Mouse (Mus musculus) ES-E14 (cell line): Measurements from ENCODE around the gene Stim2. TPM values are rescaled to one million over a fixed set of nuclear protein-coding genes. Genes with fewer than 3 reads are reported as not detected.

ENCODE experiments used
- DNase-seq: peaks from one replicate; pipeline ENCODE4 v3.0.0-alpha.2; 2013; ENCODE audit warnings: low read depth, low spot score
- H3K27ac ChIP-seq: 2 replicates; pipeline ENCODE4 v1.5.1; 2012; ENCODE audit warnings: low read depth, mild to moderate bottlenecking, low read length, moderate library complexity, mixed read lengths; ENCODE audit not compliant: poor library complexity, insufficient read depth, severe bottlenecking
- H3K36me3 ChIP-seq: 2 replicates; pipeline ENCODE4 v1.6.1; 2012; ENCODE audit warnings: mild to moderate bottlenecking, low read length, moderate library complexity, mixed read lengths; ENCODE audit not compliant: control insufficient read depth, poor library complexity, insufficient read depth, severe bottlenecking
- H3K4me1 ChIP-seq, 2 experiments: fragments of 150-350 bp in 1 of 2; sonication (generic) in 1 of 2; 2 replicates each; pipeline ENCODE4 v1.6.1; 2012; ENCODE audit warnings: low read length in 2 of 2, mild to moderate bottlenecking in 1 of 2, mixed read lengths in 1 of 2; ENCODE audit not compliant: control insufficient read depth in 2 of 2, insufficient read depth in 2 of 2, poor library complexity in 1 of 2
- H3K4me3 ChIP-seq, 2 experiments: fragments of 150-350 bp in 1 of 2; sonication (generic) in 1 of 2; 2 replicates each; pipeline ENCODE4 v1.5.1; 2012; ENCODE audit warnings: low read length in 2 of 2, low read depth in 1 of 2, mild to moderate bottlenecking in 1 of 2, mixed read lengths in 1 of 2; ENCODE audit not compliant: insufficient read depth in 1 of 2, poor library complexity in 1 of 2, severe bottlenecking in 1 of 2
- H3K9ac ChIP-seq: 2 replicates; pipeline ENCODE4 v1.6.1; 2012; ENCODE audit warnings: low read depth, mild to moderate bottlenecking, low read length, mixed read lengths; ENCODE audit not compliant: poor library complexity, insufficient read depth, severe bottlenecking
- H3K9me3 ChIP-seq: fragments of 150-350 bp; sonication (generic); 2 replicates; pipeline ENCODE4 v1.6.1; 2012; ENCODE audit warnings: low read depth, mild to moderate bottlenecking, low read length; ENCODE audit not compliant: control insufficient read depth, insufficient read depth
- CHD2 ChIP-seq: IDR thresholded peaks from 2 replicates; pipeline ENCODE4 v1.6.1; 2014; ENCODE audit warnings: mild to moderate bottlenecking, low read depth, low read length, inconsistent platforms
- HCFC1 ChIP-seq: IDR thresholded peaks from 2 replicates; pipeline ENCODE4 v1.6.1; 2012; ENCODE audit warnings: low read length, inconsistent platforms, borderline replicate concordance; ENCODE audit not compliant: insufficient read depth
- MAFK ChIP-seq: IDR thresholded peaks from 2 replicates; pipeline ENCODE4 v1.6.1; 2014; ENCODE audit warnings: mild to moderate bottlenecking, low read depth, low read length, inconsistent platforms; ENCODE audit not compliant: insufficient read depth
- ZC3H11A ChIP-seq: IDR thresholded peaks from 2 replicates; pipeline ENCODE4 v1.6.1; 2012; ENCODE audit warnings: low read depth, mild to moderate bottlenecking, inconsistent platforms, low read length, borderline replicate concordance
- ZNF384 ChIP-seq: IDR thresholded peaks from 2 replicates; pipeline ENCODE4 v1.6.1; 2012; ENCODE audit warnings: low read depth, low read length, inconsistent platforms
- in situ Hi-C, 2 experiments: fragments of 600-800 bp; cut with MboI; formaldehyde crosslinking; loops; one replicate each; pipeline ENCODE4 v1.15.1; 2025; ENCODE audit warnings: low sequenced_read_pairs in 2 of 2, inconsistent platforms in 1 of 2; ENCODE audit not compliant: unreplicated experiment in 2 of 2
- total RNA-seq: library from RNA; depleted of rRNA; stranded (reverse); fragments of 300-350 nt; gene quantifications from 2 replicates; pipeline ENCODE4 v1.2.3, GENCODE M21; 2012

The Stim2 gene
- total RNA-seq, 1 experiment: 22.0 TPM

DNA sequence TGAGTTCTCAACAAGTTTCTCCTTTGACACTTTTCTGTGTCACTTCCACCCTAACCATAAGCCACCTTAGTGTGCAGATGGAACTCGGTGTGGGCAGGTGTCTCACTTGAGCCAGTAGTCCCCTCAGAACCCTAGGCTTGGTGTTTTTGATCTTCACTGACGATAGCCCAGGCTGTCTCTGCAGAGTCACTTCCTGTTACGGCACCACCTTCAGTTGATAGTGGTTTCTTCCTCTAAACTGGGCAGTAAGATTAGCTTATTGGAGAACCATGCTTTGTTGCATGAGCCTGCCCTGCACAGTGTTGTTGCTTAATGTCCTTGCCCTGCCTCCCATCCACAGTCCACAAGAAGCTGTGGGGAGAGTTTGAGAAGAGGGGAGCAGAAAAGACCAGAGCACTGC is 47.2 kb downstream of the Stim2 start:
- no peak overlapping the region for H3K4me3 ChIP-seq
- in situ Hi-C loops: no loop called here
- H3K27ac ChIP-seq: no peak overlapping the region

DNA sequence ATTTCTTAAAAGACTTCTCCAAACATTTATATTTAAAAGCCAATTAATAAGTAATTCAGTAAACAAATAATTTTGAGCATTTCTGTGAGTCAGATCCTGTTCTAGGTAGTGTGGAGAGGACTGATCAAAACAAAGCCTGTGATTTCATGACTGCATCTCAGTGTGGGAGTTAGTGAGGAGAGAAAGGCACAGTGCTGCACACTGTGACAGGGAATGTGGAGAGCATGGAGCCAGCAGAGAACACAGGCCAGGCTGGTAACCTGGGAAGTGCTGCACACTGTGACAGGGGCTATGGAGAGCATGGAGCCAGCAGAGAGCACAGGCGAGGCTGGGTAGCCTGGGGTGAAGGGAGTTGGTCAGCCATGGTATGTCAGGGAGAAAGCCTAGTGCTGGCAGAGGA is 48.1 kb downstream of the Stim2 start:
- TF ChIP-seq HCFC1 (no peak), CHD2 (no peak), ZC3H11A (no peak), ZNF384 (no peak), MAFK (no peak)
- Histone ChIP-seq H3K4me3 (no peak overlapping the region), H3K36me3 (no peaks in the 10 kb centered on the region), H3K9me3 (no peaks in the 10 kb centered on the region), H3K9ac (no peak overlapping the region), H3K27ac (no peak overlapping the region), H3K4me1 (no peaks in the 10 kb centered on the region)
- no peak for DNase-seq
- in situ Hi-C loops: no loop called here

More for the DNA sequence above, 47.2 kb downstream of the Stim2 start:
- H3K36me3 ChIP-seq: no peaks in the 10 kb centered on the region
- H3K9me3 ChIP-seq: no peaks in the 10 kb centered on the region
- H3K4me1 ChIP-seq: no peaks in the 10 kb centered on the region
- TF ChIP-seq HCFC1 (no peak), CHD2 (no peak), MAFK (no peak), ZC3H11A (no peak), ZNF384 (no peak)
- no peak overlapping the region for H3K9ac ChIP-seq
- no peak for DNase-seq

DNA sequence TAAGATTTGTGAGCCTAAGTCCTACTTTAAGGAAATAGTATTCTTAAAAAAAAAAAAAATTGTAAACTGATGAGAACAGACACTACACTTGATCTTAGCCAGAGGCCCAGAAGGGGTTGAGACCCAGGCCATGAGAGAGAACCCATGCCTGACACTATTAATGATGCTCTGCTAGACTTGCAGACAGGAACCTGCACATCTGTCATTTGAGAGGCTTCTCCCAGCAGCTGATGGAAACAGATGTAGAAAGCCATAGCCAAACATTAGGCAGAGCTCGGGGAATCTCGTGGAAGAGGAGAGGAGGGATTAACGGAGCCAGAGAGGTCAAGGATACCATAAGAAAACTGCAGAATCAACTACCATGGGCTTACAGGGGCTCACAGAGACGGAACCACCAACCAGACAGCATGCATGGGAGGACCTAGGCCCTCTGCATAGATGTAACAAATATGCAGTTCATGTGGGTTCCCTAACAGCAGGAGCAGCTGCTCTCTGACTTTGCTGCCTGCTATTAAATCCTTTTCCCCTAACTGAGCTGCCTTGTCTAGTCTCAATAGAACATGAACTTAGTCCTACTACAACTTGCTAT is 50.9 kb downstream of the Stim2 start:
- H3K36me3 ChIP-seq: no peaks in the 10 kb centered on the region
- no peaks in the 10 kb centered on the region for H3K9me3 ChIP-seq
- DNase-seq: no peak
- in situ Hi-C loops: no loop called here
- H3K4me3 ChIP-seq: no peak overlapping the region
- H3K4me1 ChIP-seq: peaks cover 0 to 3% of the 10 kb centered on the region in 2 experiments; a peak in 1 of 4 replicates
- TF ChIP-seq ZNF384 (no peak), ZC3H11A (no peak), CHD2 (no peak), MAFK (no peak), HCFC1 (no peak)
- H3K27ac ChIP-seq: no peak overlapping the region
- H3K9ac ChIP-seq: no peak overlapping the region

DNA sequence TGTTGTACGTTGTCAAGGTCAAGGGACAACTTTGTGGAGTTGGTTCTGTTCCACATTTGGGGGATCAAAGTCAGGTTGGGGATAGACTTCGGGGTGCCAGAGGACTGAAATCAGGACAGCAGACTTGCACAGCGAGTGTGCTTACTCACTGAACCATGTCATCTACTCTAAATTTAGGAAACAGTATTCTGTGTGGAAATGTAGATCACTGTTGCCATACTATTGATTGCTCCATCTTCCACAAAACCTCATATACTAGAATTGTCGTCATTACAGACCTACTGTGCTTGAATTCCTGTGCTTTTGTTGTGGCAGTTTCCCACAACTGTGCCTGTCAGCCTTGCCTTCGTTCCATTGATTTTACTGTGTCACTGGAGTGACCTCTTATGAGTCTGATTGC is 51.6 kb downstream of the Stim2 start:
- H3K4me3 ChIP-seq: no peak overlapping the region
- H3K9ac ChIP-seq: no peak overlapping the region
- no peaks in the 10 kb centered on the region for H3K36me3 ChIP-seq
- H3K27ac ChIP-seq: no peak overlapping the region
- TF ChIP-seq ZC3H11A: no peak
- no peak for TF ChIP-seq HCFC1
- TF ChIP-seq ZNF384: no peak
- no peak for TF ChIP-seq MAFK
- no peak for TF ChIP-seq CHD2
- peaks cover 0 to 3% of the 10 kb centered on the region in 2 experiments; a peak in 1 of 4 replicates for H3K4me1 ChIP-seq
- in situ Hi-C loops: no loop called here
- no peaks in the 10 kb centered on the region for H3K9me3 ChIP-seq
- DNase-seq: no peak
